ENCODE assay signal across 9 mouse cellular contexts in genomic region chr16:33481148-33481547, GRCm38 (mm10). TPM values are rescaled to one million over a fixed set of nuclear protein-coding genes. Genes with fewer than 3 reads are reported as not detected.
A peak's percentile ranks its signal among the peaks of the same experiment; 100 is the strongest.
DNase-seq lines count a peak whose midpoint lies in the region; ATAC-seq and TF ChIP-seq lines count a peak whose summit lies in the region.
"Had no signal": no experiment of that assay in that cellular context is flagged by ENCODE, and none has a peak within 500 bp of the region (broad histone marks: within the 10 kb centered on the region; RNA-seq: fewer than 3 reads in every experiment).

No protein-coding gene starts in this region.

- ATAC-seq in hindbrain, embryonic 13.5 days (ENCODE audit: low FRiP score) = no peak
- ATAC-seq in activated CD4-positive, CD25-positive, alpha-beta regulatory T cell, adult 4 months = peak; percentile 73
- no peak for ATAC-seq in hindbrain, postnatal 0 days

- no peak overlapping the region for H3K9ac ChIP-seq in hindbrain, embryonic 13.5 days
- H3K9ac ChIP-seq in hindbrain, postnatal 0 days (replicated peaks; ENCODE audit: low read length) = no peak overlapping the region
- H3K9ac ChIP-seq: embryonic facial prominence, embryonic 13.5 days had no signal

- TF ChIP-seq CTCF in hindbrain, postnatal 0 days (IDR thresholded peaks at IDR 0.05; ENCODE audit: low read depth) = peak; percentile 60

- H3K27me3 ChIP-seq in hindbrain, embryonic 10.5 days (ENCODE audit: insufficient read depth, poor library complexity, severe bottlenecking) = no peaks in the 10 kb centered on the region
- no peaks in the 10 kb centered on the region for H3K27me3 ChIP-seq in hindbrain, embryonic 13.5 days
- no peaks in the 10 kb centered on the region for H3K27me3 ChIP-seq in hindbrain, postnatal 0 days (ENCODE audit: insufficient read depth, low read length)
- H3K27me3 ChIP-seq: embryonic facial prominence, embryonic 13.5 days had no signal

- H3K27ac ChIP-seq in hindbrain, embryonic 10.5 days = no peak overlapping the region
- H3K27ac ChIP-seq in hindbrain, embryonic 13.5 days = no peak overlapping the region
- no peak overlapping the region for H3K27ac ChIP-seq in hindbrain, postnatal 0 days
- H3K27ac ChIP-seq: embryonic facial prominence, embryonic 13.5 days had no signal

- 91% methylated on average over 2 of the region's 2 CpGs for WGBS in hindbrain, embryonic 10.5 days
- WGBS in hindbrain, embryonic 13.5 days = 93% methylated on average over 2 of the region's 2 CpGs
- WGBS in hindbrain, postnatal 0 days = 95% methylated on average over 2 of the region's 2 CpGs

- no peaks in the 10 kb centered on the region for H3K4me1 ChIP-seq in hindbrain, embryonic 10.5 days (replicated peaks)
- no peaks in the 10 kb centered on the region for H3K4me1 ChIP-seq in hindbrain, embryonic 13.5 days (replicated peaks)
- no peaks in the 10 kb centered on the region for H3K4me1 ChIP-seq in hindbrain, postnatal 0 days (ENCODE audit: insufficient read depth, low read length)
- H3K4me1 ChIP-seq: embryonic facial prominence, embryonic 13.5 days had no signal

- DNase-seq in hindbrain, embryonic 10.5 days (ENCODE audit: low spot score) = peak; percentile 20
- DNase-seq in CD4-positive, CD25-positive, alpha-beta regulatory T cell, adult 2 months (ENCODE audit: low read depth, low spot score) = peak; percentile 60
- DNase-seq in hindbrain, postnatal 0 days (ENCODE audit: low spot score) = peak; percentile 28
- peak; percentile 46 for DNase-seq in naive thymus-derived CD4-positive, alpha-beta T cell, adult 2 months (ENCODE audit: low read depth)
- DNase-seq in yolk sac, embryonic 10.5 days (ENCODE audit: low spot score) = no peak
- DNase-seq in urinary bladder, postnatal 14 days (ENCODE audit: low spot score) = no peak

- no peak overlapping the region for H3K4me2 ChIP-seq in hindbrain, embryonic 13.5 days
- H3K4me2 ChIP-seq in hindbrain, postnatal 0 days (ENCODE audit: low read depth, low read length) = no peak overlapping the region
- H3K4me2 ChIP-seq: embryonic facial prominence, embryonic 13.5 days had no signal

- H3K36me3 ChIP-seq in hindbrain, embryonic 10.5 days = peaks cover 78% of the 10 kb centered on the region
- H3K36me3 ChIP-seq in hindbrain, embryonic 13.5 days = peaks cover 38% of the 10 kb centered on the region
- no peaks in the 10 kb centered on the region; the same call in 1 of the 2 replicates for H3K36me3 ChIP-seq in hindbrain, postnatal 0 days (ENCODE audit: insufficient read depth, low read length)

- H3K4me3 ChIP-seq in hindbrain, embryonic 10.5 days = no peak overlapping the region
- no peak overlapping the region for H3K4me3 ChIP-seq in hindbrain, embryonic 13.5 days
- H3K4me3 ChIP-seq in hindbrain, postnatal 0 days (ENCODE audit: low read length) = no peak overlapping the region
- H3K4me3 ChIP-seq: embryonic facial prominence, embryonic 13.5 days had no signal

- H3K9me3 ChIP-seq in hindbrain, embryonic 10.5 days = peaks cover 4% of the 10 kb centered on the region; the same call in 1 of the 2 replicates
- H3K9me3 ChIP-seq in hindbrain, embryonic 13.5 days = no peaks in the 10 kb centered on the region
- H3K9me3 ChIP-seq in hindbrain, postnatal 0 days (ENCODE audit: low read length) = no peaks in the 10 kb centered on the region
- H3K9me3 ChIP-seq: embryonic facial prominence, embryonic 13.5 days had no signal

RNA-seq across cellular contexts. Expression of gene Slc12a8, which starts 36.0 kb away (rescaled TPM):
- polyA plus RNA-seq in hindbrain, embryonic 10.5 days (2016; fragmentation: Nextera tagmentation; extraction: Ambion mirVana) = 0.81 and 0.96 TPM in 2 replicates
- 0.62 and 0.75 TPM in 2 replicates for polyA plus RNA-seq in hindbrain, embryonic 13.5 days (2015; fragmentation: Nextera tagmentation; extraction: Ambion mirVana)
- 1 to 10 TPM; 3.4 to 6.0 TPM for polyA plus RNA-seq in activated CD4-positive, CD25-positive, alpha-beta regulatory T cell, adult 4 months (2017; shearing (Covaris generic))
- 1.6 and 2.0 TPM in 2 replicates for total RNA-seq in hindbrain, postnatal 0 days (2014; rRNA removed)
- 1.2 and 1.3 TPM in 2 replicates for polyA plus RNA-seq in hindbrain, postnatal 0 days (2015; fragmentation: Nextera tagmentation; extraction: Ambion mirVana)

Comparison
In these comparisons a context has a peak if more than half of its experiments do, and no peak if none do; other contexts are left out.
1. DNase-seq: peak in hindbrain, embryonic 10.5 days (single experiment), CD4-positive, CD25-positive, alpha-beta regulatory T cell, adult 2 months (single experiment), hindbrain, postnatal 0 days (single experiment) and naive thymus-derived CD4-positive, alpha-beta T cell, adult 2 months (single experiment); none in yolk sac, embryonic 10.5 days (single experiment) and urinary bladder, postnatal 14 days (single experiment).